Mouse (Mus musculus): ENCODE measurements around the gene H2-T23. TPM values are rescaled to one million over a fixed set of nuclear protein-coding genes. Genes with fewer than 3 reads are reported as not detected.
"Not testable (repeated sequence)": the region's sequence is repeated elsewhere in the genome, so short reads cannot be mapped to it uniquely, and the experiment has no call there.

H2-T23 gene
- polyA plus RNA-seq, 1 experiment from 2014 or later = 5.7 TPM

GRCm38 (mm10) chr17:36020191-36021073 is 12.2 kb downstream of the H2-T23 start, which contains the start of gene H2-T24:
Gene H2-T24, minus strand, starts transcription at chr17:36020560.
- Histone ChIP-seq H3K4me3 (no peak within 1 kb of the TSS), H3K4me1 (peaks cover 5% of the 10 kb centered on the region; the same call in 1 of the 2 replicates), H3K9ac (no peak within 1 kb of the TSS), H3K36me3 (ENCODE audit: poor library complexity, severe bottlenecking) (peaks cover 5% of the 10 kb centered on the region; the same call in 1 of the 2 replicates), H3K27ac (no peak within 1 kb of the TSS), H3K9me3 (replicated peaks) (no peaks in the 10 kb centered on the region), H3K27me3 (no peaks in the 10 kb centered on the region), H3K4me2 (no peak within 1 kb of the TSS)
- ATAC-seq = no peak
- 44% methylated on average over 15 of the region's 15 CpGs for WGBS

DNA sequence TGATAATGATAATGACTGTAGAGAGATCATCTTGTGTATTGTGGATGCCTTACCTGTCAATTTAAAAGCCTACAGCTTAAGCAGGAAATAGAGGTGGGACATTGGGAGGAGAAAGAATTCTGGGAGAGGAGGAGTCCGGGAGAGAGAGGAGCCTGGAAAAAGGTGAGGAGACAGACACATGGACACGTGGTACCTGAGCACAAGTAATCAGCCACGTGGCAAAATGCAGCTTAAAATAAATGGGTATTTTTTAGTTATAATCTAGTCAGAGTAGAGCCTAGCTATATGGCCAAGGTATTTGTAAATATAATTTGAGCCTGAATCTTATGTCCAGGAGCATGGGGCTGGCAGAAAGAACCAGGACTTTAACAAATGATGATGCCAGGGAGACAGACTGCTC is 13.1 kb downstream of the H2-T23 start:
- Histone ChIP-seq H3K27ac (no peak overlapping the region), H3K36me3 (ENCODE audit: poor library complexity, severe bottlenecking) (peaks cover 14% of the 10 kb centered on the region), H3K9me3 (replicated peaks) (no peaks in the 10 kb centered on the region), H3K4me2 (no peak overlapping the region), H3K4me3 (no peak overlapping the region), H3K4me1 (peaks cover 5% of the 10 kb centered on the region; the same call in 1 of the 2 replicates), H3K27me3 (no peaks in the 10 kb centered on the region), H3K9ac (no peak overlapping the region)
- WGBS = 68% methylated on average over 3 of the region's 3 CpGs
- no peak for ATAC-seq

DNA sequence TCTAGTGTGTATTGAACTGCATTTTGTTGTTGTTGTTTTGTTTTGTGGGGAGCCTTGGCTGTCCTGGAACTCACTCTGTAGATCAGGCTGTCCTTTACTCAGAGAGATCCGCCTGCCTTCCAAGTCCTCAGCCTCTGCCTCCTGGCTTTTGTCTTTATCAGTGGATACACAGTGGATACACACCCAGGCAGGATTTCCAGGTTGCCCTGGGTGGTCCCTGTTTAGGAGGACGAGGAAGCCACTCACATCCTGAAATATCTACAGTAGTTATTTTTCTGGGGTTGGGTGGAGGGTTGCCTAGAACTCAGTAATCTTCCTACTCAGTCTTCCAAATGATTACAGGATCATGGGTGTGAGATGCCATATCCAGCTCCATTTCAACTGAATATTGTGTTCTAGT is 13.7 kb downstream of the H2-T23 start:
- no peak overlapping the region for H3K4me3 ChIP-seq
- H3K9ac ChIP-seq = no peak overlapping the region
- no peaks in the 10 kb centered on the region for H3K9me3 ChIP-seq (replicated peaks)
- H3K27ac ChIP-seq = no peak overlapping the region
- no peak for ATAC-seq
- H3K27me3 ChIP-seq = no peaks in the 10 kb centered on the region
- peaks cover 19% of the 10 kb centered on the region for H3K36me3 ChIP-seq (ENCODE audit: poor library complexity, severe bottlenecking)
- H3K4me1 ChIP-seq = peaks cover 5% of the 10 kb centered on the region; the same call in 1 of the 2 replicates
- H3K4me2 ChIP-seq = no peak overlapping the region
- 81% methylated on average over 2 of the region's 2 CpGs for WGBS

DNA sequence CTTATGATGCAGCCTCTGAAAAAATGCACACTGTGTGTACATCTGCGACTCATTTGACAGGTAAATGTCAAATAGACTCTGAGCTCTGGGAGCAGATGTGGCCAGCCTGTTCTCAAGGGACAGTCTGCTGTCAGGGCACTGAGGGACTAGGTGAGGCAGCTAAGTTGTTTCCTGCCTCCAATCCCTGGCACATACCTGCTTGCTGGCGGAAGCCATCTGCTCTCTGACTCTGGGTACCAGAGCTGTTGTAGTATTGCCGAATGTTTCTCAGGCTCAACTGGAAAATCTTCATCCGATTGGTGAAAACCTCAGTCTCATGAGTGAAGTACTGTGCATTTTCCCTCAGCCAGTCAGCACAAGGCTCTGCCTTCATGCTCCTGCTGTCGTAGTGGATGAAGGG is 15.6 kb downstream of the H2-T23 start:
- no peaks in the 10 kb centered on the region for H3K9me3 ChIP-seq (replicated peaks)
- no peak overlapping the region for H3K4me3 ChIP-seq
- peaks cover 19% of the 10 kb centered on the region for H3K36me3 ChIP-seq (ENCODE audit: poor library complexity, severe bottlenecking)
- no peak overlapping the region for H3K4me2 ChIP-seq
- H3K4me1 ChIP-seq = peaks cover 5% of the 10 kb centered on the region; the same call in 1 of the 2 replicates
- no peak overlapping the region for H3K27ac ChIP-seq
- H3K27me3 ChIP-seq = no peaks in the 10 kb centered on the region
- H3K9ac ChIP-seq = no peak overlapping the region
- 92% methylated on average over 5 of the region's 5 CpGs for WGBS
- no peak for ATAC-seq

- Histone ChIP-seq H3K9ac (no peak overlapping the region), H3K27me3 (no peaks in the 10 kb centered on the region), H3K4me3 (no peak overlapping the region), H3K4me1 (no peaks in the 10 kb centered on the region), H3K4me2 (no peak overlapping the region), H3K27ac (no peak overlapping the region), H3K36me3 (ENCODE audit: poor library complexity, severe bottlenecking) (peaks cover 19% of the 10 kb centered on the region), H3K9me3 (replicated peaks) (no peaks in the 10 kb centered on the region)
- ATAC-seq = no peak
- 93% methylated on average over 5 of the region's 5 CpGs for WGBS
These were observed 17.7 kb downstream of the H2-T23 start for GRCm38 (mm10) chr17:36014977-36015376.

- ATAC-seq; H3K9me3 ChIP-seq (replicated peaks): not testable (repeated sequence)
- 89% methylated on average over 7 of the region's 7 CpGs for WGBS
These were observed 28.2 kb downstream of the H2-T23 start for GRCm38 (mm10) chr17:36004409-36004808.

DNA sequence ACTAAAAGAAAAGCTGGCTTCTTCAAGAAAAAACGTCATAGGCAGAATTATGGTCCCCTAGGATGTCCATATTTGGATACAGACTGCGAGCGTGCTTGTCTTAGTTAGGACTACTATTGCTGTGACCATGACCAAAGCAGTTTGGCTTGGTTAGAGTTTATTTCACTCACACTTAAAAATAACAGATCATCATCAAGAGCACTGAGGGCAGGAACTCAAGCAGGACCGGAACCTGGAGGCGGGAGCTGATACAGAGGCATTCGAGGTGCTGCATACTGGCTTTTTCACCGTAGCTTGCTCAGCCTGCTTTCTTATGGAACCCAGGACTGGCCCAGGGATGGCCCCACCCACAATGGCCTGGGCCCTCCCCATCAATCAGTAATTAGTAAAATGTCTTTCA is 29.3 kb downstream of the H2-T23 start:
- Histone ChIP-seq H3K4me3 (no peak overlapping the region), H3K9me3 (replicated peaks) (no peaks in the 10 kb centered on the region), H3K4me2 (no peak overlapping the region), H3K27ac (no peak overlapping the region), H3K27me3 (no peaks in the 10 kb centered on the region), H3K4me1 (no peaks in the 10 kb centered on the region), H3K9ac (no peak overlapping the region), H3K36me3 (ENCODE audit: poor library complexity, severe bottlenecking) (peaks cover 6% of the 10 kb centered on the region; the same call in 1 of the 2 replicates)
- 96% methylated on average over 7 of the region's 7 CpGs for WGBS
- ATAC-seq = no peak

More at GRCm38 (mm10) chr17:36004409-36004808, 28.2 kb downstream of the H2-T23 start:
- H3K9ac ChIP-seq; H3K4me1 ChIP-seq; H3K4me2 ChIP-seq; H3K27ac ChIP-seq; H3K36me3 ChIP-seq (ENCODE audit: poor library complexity, severe bottlenecking); H3K4me3 ChIP-seq; H3K27me3 ChIP-seq: not testable (repeated sequence)

DNA sequence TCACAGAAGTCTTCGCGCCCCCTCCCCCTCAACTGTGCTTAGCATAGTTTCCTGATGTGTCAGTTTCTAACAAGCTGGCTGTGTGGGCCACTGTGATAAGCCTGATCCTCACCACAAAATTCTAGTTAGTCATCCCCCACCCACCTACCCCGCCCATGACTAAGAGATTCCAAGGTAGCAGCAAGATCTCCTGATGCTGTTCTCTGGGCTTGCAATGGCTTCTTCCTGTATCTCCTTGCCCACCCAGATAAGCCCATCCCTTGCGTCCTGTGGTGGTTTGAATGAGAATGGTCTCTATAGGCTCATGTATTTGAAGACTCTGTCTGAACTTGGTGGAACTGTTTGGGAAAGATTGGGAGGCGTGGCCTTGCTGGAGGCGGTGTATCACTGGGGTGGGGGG is 30.7 kb downstream of the H2-T23 start:
- H3K27ac ChIP-seq = no peak overlapping the region
- no peaks in the 10 kb centered on the region for H3K9me3 ChIP-seq (replicated peaks)
- no peak overlapping the region for H3K4me3 ChIP-seq
- no peak overlapping the region for H3K9ac ChIP-seq
- H3K4me1 ChIP-seq = peaks cover 8% of the 10 kb centered on the region; the same call in 1 of the 2 replicates
- no peak overlapping the region for H3K4me2 ChIP-seq
- ATAC-seq = no peak
- WGBS = 96% methylated on average over 6 of the region's 6 CpGs
- H3K27me3 ChIP-seq = no peaks in the 10 kb centered on the region
- H3K36me3 ChIP-seq (ENCODE audit: poor library complexity, severe bottlenecking) = peaks cover 6% of the 10 kb centered on the region; the same call in 1 of the 2 replicates

DNA sequence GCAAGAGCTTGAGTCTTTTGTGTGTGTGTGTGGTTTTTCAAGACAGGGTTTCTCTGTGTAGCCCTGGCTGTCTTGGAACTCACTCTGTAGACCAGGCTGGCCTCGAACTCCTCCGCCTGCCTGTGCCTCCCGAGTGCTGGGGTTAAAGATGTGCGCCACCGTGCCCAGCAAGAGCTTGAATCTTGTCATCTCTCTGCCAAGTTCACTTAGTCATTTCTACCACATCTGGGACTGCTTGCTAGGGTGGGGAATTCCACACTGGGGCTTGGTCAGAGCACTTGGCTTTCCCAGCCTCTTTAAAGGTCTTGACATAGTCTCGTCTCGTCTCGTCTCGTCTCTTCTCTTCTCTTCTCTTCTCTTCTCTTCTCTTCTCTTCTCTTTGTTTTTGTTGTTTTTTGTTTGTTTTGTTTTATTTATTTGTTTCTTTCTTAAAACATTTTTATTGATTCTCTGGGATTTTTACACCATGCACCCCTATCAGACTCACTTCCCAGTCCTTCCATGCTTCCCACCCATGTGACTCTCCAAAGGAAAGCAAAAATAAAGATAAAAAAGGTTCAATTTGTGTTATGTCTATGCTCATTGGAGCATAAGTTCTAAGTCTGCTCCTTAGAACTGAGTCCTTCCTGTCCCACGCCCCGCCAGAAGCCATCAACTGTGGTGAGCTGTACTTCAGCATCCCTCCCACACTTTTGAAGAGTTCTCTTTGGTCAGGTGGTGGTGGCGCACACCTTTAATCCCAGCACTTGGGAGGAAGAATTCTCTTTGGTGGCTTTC is 31.3 kb downstream of the H2-T23 start:
- WGBS = 97% methylated on average over 12 of the region's 12 CpGs

DNA sequence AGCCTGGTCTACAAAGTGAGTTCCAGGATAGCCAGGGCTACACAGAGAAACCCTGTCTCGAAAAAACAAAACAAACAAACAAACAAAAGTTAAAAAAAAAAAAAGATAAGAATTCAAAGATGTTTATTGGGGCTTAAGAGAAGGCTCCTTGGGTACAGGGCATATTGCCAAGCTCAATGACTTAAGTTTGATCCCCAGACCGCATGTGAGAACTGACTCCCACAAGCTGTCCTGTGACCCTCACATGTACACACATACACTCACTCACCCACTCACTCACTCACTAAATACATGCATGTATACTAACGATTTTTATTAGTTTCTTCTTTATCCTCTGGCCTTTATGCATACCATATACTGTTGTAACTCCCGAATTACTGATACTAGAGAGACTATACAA is 32.3 kb downstream of the H2-T23 start:
- no peak overlapping the region for H3K9ac ChIP-seq
- H3K27me3 ChIP-seq = no peaks in the 10 kb centered on the region
- WGBS = 90% methylated on average over 4 of the region's 4 CpGs
- no peaks in the 10 kb centered on the region for H3K9me3 ChIP-seq (replicated peaks)
- no peak overlapping the region for H3K4me3 ChIP-seq
- no peaks in the 10 kb centered on the region for H3K36me3 ChIP-seq (ENCODE audit: poor library complexity, severe bottlenecking)
- peaks cover 19% of the 10 kb centered on the region for H3K4me1 ChIP-seq
- H3K4me2 ChIP-seq = no peak overlapping the region
- ATAC-seq = no peak
- H3K27ac ChIP-seq = no peak overlapping the region

More for the DNA sequence above, 31.3 kb downstream of the H2-T23 start:
- H3K27me3 ChIP-seq = no peaks in the 10 kb centered on the region
- ATAC-seq = no peak
- peaks cover 5% of the 10 kb centered on the region; the same call in 1 of the 2 replicates for H3K36me3 ChIP-seq (ENCODE audit: poor library complexity, severe bottlenecking)
- no peaks in the 10 kb centered on the region for H3K9me3 ChIP-seq (replicated peaks)
- H3K4me3 ChIP-seq = no peak overlapping the region
- H3K4me2 ChIP-seq = no peak overlapping the region
- no peak overlapping the region for H3K9ac ChIP-seq
- no peak overlapping the region for H3K27ac ChIP-seq
- H3K4me1 ChIP-seq = peaks cover 10% of the 10 kb centered on the region; the same call in 1 of the 2 replicates

DNA sequence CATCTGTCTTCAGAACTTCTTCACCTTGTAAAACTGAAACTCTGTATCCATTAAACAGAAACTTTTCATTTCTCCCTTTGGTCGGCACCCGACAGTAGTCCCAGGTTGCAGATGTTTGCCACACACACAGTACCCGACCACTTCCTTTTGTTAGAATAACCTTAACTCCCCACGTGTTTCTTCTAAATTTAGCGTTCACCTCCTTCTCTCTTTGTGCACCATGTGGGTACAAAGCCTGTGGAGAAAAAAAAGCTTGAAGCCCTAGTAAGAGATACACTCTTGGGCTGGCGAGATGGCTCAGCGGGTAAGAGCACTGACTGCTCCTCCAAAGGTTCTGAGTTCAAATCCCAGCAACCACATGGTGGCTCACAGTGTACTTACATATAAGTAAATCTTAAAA is 33.3 kb downstream of the H2-T23 start:
- Histone ChIP-seq H3K36me3 (ENCODE audit: poor library complexity, severe bottlenecking) (no peaks in the 10 kb centered on the region), H3K4me1 (peaks cover 20% of the 10 kb centered on the region), H3K27ac (no peak overlapping the region), H3K9ac (no peak overlapping the region), H3K4me2 (no peak overlapping the region), H3K4me3 (no peak overlapping the region), H3K27me3 (no peaks in the 10 kb centered on the region), H3K9me3 (replicated peaks) (no peaks in the 10 kb centered on the region)
- ATAC-seq = no peak
- 91% methylated on average over 7 of the region's 7 CpGs for WGBS
